Mouse (Mus musculus) cerebellum, adult 2 months (tissue): ENCODE measurements around the gene Psme3.

ENCODE experiments used
- CTCF ChIP-seq: fragments of 200-500 bp; IDR thresholded peaks from 2 replicates; pipeline ENCODE4 v1.5.1; 2011; ENCODE audit warnings: low read depth, mild to moderate bottlenecking, control low read depth, low read length, moderate library complexity, borderline replicate concordance; ENCODE audit not compliant: insufficient read depth
- POLR2A ChIP-seq: fragments of 200-500 bp; IDR thresholded peaks from 2 replicates; pipeline ENCODE4 v1.6.1; 2011; ENCODE audit warnings: low read length, control low read depth, borderline replicate concordance; ENCODE audit not compliant: insufficient read depth

DNA sequence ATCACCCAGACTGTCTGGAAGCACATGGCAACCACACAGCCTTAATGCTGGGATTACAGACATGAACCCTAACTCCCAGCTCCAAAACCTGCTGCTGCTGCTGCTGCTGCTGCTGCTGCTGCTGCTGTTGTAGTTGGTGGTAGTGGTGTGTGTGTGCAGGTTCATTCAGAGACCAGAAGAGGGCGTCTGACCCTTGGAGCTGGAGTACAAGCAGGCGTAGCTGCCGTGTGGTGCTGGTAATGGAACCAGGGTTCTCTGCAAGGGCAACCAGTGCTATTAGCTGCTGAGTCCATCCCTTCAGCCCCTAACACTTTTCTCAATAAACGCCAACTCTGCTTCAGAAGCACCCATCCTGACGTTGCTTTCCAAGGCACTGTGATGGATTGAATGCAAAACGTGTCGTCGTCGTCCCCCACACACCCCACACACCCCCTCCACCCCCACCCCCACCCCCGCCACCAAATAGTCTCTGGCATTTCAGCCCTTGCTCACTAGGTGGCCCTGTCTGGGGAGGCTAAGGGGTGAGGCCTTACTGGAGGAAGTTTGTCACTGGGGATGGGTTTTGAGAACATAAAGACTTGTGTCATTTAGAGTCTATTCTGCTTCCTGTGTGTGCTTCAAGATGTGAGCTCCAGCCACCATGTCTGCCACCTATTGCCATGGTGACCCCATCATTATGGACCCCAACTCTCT lies 31.2 kb downstream of the Psme3 start:
- TF ChIP-seq CTCF, result no peak
- TF ChIP-seq POLR2A, result no peak
